Mouse (Mus musculus) forebrain, embryonic 13.5 days (tissue): ENCODE measurements around the gene Adcyap1. TPM values are rescaled to one million over a fixed set of nuclear protein-coding genes. Genes with fewer than 3 reads are reported as not detected.

Experiments used
- ATAC-seq: fragments of 200-750 bp; cut with Nextera tagmentation; 2 replicates; pipeline ENCODE4 v1.8.0; 2017
- H3K27ac ChIP-seq: fragments of 300-500 bp; sonication (generic); 2 replicates; pipeline ENCODE4 v1.5.1; 2015; ENCODE audit warnings: inconsistent platforms, mild to moderate bottlenecking, moderate library complexity
- H3K27me3 ChIP-seq: fragments of 300-500 bp; sonication (generic); 2 replicates; pipeline ENCODE4 v1.6.1; 2015; ENCODE audit warnings: mild to moderate bottlenecking, inconsistent platforms
- H3K36me3 ChIP-seq: fragments of 300-500 bp; sonication (generic); 2 replicates; pipeline ENCODE4 v1.6.1; 2015; ENCODE audit warnings: mild to moderate bottlenecking, inconsistent platforms; ENCODE audit not compliant: poor library complexity, severe bottlenecking
- H3K4me1 ChIP-seq: fragments of 300-500 bp; sonication (generic); 2 replicates; pipeline ENCODE4 v1.6.1; 2015; ENCODE audit warnings: inconsistent platforms
- H3K4me2 ChIP-seq: fragments of 300-500 bp; sonication (generic); 2 replicates; pipeline ENCODE4 v1.6.1; 2015; ENCODE audit warnings: inconsistent platforms, mild to moderate bottlenecking, moderate library complexity
- H3K4me3 ChIP-seq: fragments of 300-500 bp; sonication (generic); 2 replicates; pipeline ENCODE4 v1.5.1; 2015; ENCODE audit warnings: mild to moderate bottlenecking, inconsistent platforms
- H3K9ac ChIP-seq: fragments of 300-500 bp; sonication (generic); 2 replicates; pipeline ENCODE4 v1.6.1; 2015; ENCODE audit warnings: mild to moderate bottlenecking, inconsistent platforms
- H3K9me3 ChIP-seq: fragments of 300-500 bp; sonication (generic); replicated peaks from 2 replicates; pipeline ENCODE4 v1.6.1; 2016; ENCODE audit warnings: inconsistent platforms
- WGBS: fragments of 180-500 bp; shearing (Covaris S2); methylation state at CpG from one replicate; pipeline ENCODE4 v1.1.7; 2015; 5-methylcytosine and 5-hydroxymethylcytosine counted together
- polyA plus RNA-seq: library from polyadenylated mRNA; unstranded; fragments of >200 nt; fragmentation: Nextera tagmentation; extraction: Ambion mirVana; gene quantifications from 2 replicates; pipeline ENCODE4 v1.2.1, GENCODE M21; 2015

The Adcyap1 gene
- polyA plus RNA-seq, 1 experiment from 2014 or later: 8.8 TPM

GRCm38 (mm10) chr17:93203076-93204031 is 4.5 kb downstream of the Adcyap1 start:
- H3K9me3 ChIP-seq: no peaks in the 10 kb centered on the region
- WGBS: 1% methylated on average over 32 of the region's 34 CpGs
- ATAC-seq: peak; percentile 65
- peak overlapping the region; percentile 45 for H3K4me3 ChIP-seq
- peaks cover 47% of the 10 kb centered on the region for H3K4me1 ChIP-seq
- peak overlapping the region; percentile 63 for H3K27ac ChIP-seq
- no peaks in the 10 kb centered on the region for H3K36me3 ChIP-seq
- H3K9ac ChIP-seq: peak overlapping the region; percentile 62
- H3K27me3 ChIP-seq: peaks cover 66% of the 10 kb centered on the region
- H3K4me2 ChIP-seq: peak overlapping the region; percentile 73

GRCm38 (mm10) chr17:93217785-93218184 is 19.0 kb downstream of the Adcyap1 start:
- H3K9ac ChIP-seq: no peak overlapping the region

GRCm38 (mm10) chr17:93218640-93219039 is 19.8 kb downstream of the Adcyap1 start:
- H3K27me3 ChIP-seq: no peaks in the 10 kb centered on the region
- H3K4me1 ChIP-seq: no peaks in the 10 kb centered on the region
- H3K9me3 ChIP-seq: no peaks in the 10 kb centered on the region
- H3K9ac ChIP-seq: no peak overlapping the region
- 74% methylated on average over 2 of the region's 2 CpGs for WGBS
- no peak overlapping the region for H3K27ac ChIP-seq
- ATAC-seq: no peak
- H3K4me3 ChIP-seq: no peak overlapping the region
- no peak overlapping the region for H3K4me2 ChIP-seq
- H3K36me3 ChIP-seq: no peaks in the 10 kb centered on the region

More at GRCm38 (mm10) chr17:93217785-93218184, 19.0 kb downstream of the Adcyap1 start:
- H3K4me1 ChIP-seq: no peaks in the 10 kb centered on the region
- no peak overlapping the region for H3K4me2 ChIP-seq
- H3K27ac ChIP-seq: no peak overlapping the region
- H3K27me3 ChIP-seq: no peaks in the 10 kb centered on the region
- no peaks in the 10 kb centered on the region for H3K36me3 ChIP-seq
- WGBS: 93% methylated on average over 6 of the region's 6 CpGs
- no peaks in the 10 kb centered on the region for H3K9me3 ChIP-seq
- ATAC-seq: no peak
- no peak overlapping the region for H3K4me3 ChIP-seq

GRCm38 (mm10) chr17:93237355-93237754 is 38.5 kb downstream of the Adcyap1 start:
- no peak overlapping the region for H3K4me3 ChIP-seq
- no peaks in the 10 kb centered on the region for H3K36me3 ChIP-seq
- no peaks in the 10 kb centered on the region for H3K9me3 ChIP-seq
- no peaks in the 10 kb centered on the region for H3K27me3 ChIP-seq
- no peak overlapping the region for H3K27ac ChIP-seq
- no peak overlapping the region for H3K4me2 ChIP-seq
- no peak for ATAC-seq
- H3K9ac ChIP-seq: no peak overlapping the region
- no peaks in the 10 kb centered on the region for H3K4me1 ChIP-seq
